Mouse (Mus musculus) heart, embryonic 11.5 days (tissue): ENCODE data around the gene Prss41. TPM values are rescaled to one million over a fixed set of nuclear protein-coding genes. Genes with fewer than 3 reads are reported as not detected.

Experiments
- ATAC-seq: fragments of 200-750 bp; cut with Nextera tagmentation; replicated peaks from 2 replicates; pipeline ENCODE4 v1.8.0; 2017; ENCODE audit warnings: moderate library complexity; ENCODE audit not compliant: insufficient number of reproducible peaks, low FRiP score, low TSS enrichment
- H3K27ac ChIP-seq: fragments of 300-500 bp; sonication (generic); 2 replicates; pipeline ENCODE4 v1.5.1; 2014; ENCODE audit warnings: mild to moderate bottlenecking, low read depth, low read length
- H3K27me3 ChIP-seq: fragments of 300-500 bp; sonication (generic); 2 replicates; pipeline ENCODE4 v1.6.1; 2014; ENCODE audit warnings: mild to moderate bottlenecking, low read length, mixed read lengths; ENCODE audit not compliant: control insufficient read depth, insufficient read depth
- H3K36me3 ChIP-seq: fragments of 300-500 bp; sonication (generic); 2 replicates; pipeline ENCODE4 v1.6.1; 2014; ENCODE audit warnings: mild to moderate bottlenecking, low read length, moderate library complexity, mixed read lengths; ENCODE audit not compliant: control insufficient read depth, insufficient read depth
- H3K4me1 ChIP-seq: fragments of 300-500 bp; sonication (generic); 2 replicates; pipeline ENCODE4 v1.6.1; 2014; ENCODE audit warnings: low read length; ENCODE audit not compliant: control insufficient read depth, insufficient read depth
- H3K4me2 ChIP-seq: fragments of 300-500 bp; sonication (generic); 2 replicates; pipeline ENCODE4 v1.6.1; 2014; ENCODE audit warnings: mild to moderate bottlenecking, moderate library complexity
- H3K4me3 ChIP-seq: fragments of 300-500 bp; sonication (generic); 2 replicates; pipeline ENCODE4 v1.5.1; 2014; ENCODE audit warnings: low read depth, low read length
- H3K9ac ChIP-seq: fragments of 300-500 bp; sonication (generic); 2 replicates; pipeline ENCODE4 v1.6.1; 2014; ENCODE audit warnings: mild to moderate bottlenecking, low read depth, low read length, moderate library complexity
- H3K9me3 ChIP-seq: fragments of 300-500 bp; sonication (generic); replicated peaks from 2 replicates; pipeline ENCODE4 v1.6.1; 2016; ENCODE audit warnings: low read length; ENCODE audit not compliant: control insufficient read depth
- WGBS: fragments of 180-500 bp; shearing (Covaris S2); extraction: QIAGEN DNeasy Blood & Tissue Kit; methylation state at CpG from one replicate; pipeline ENCODE4 v1.1.7; 2014; ENCODE audit not compliant: insufficient replicate concordance; 5-methylcytosine and 5-hydroxymethylcytosine counted together
- polyA plus RNA-seq: library from polyadenylated mRNA; unstranded; fragments of >200 nt; fragmentation: Nextera tagmentation; extraction: Ambion mirVana; gene quantifications from 2 replicates; pipeline ENCODE4 v1.2.1, GENCODE M21; 2014

The Prss41 gene
- polyA plus RNA-seq, 1 experiment from 2014 or later, result 0.19 TPM

- ATAC-seq, result peak; percentile 98
- Histone ChIP-seq H3K4me2 (peak overlapping the region; percentile 88), H3K9ac (peak overlapping the region; percentile 98), H3K9me3 (no peaks in the 10 kb centered on the region), H3K36me3 (peaks cover under 1% of the 10 kb centered on the region; the same call in 1 of the 2 replicates), H3K4me1 (peaks cover 19% of the 10 kb centered on the region), H3K27ac (peak overlapping the region; percentile 97), H3K4me3 (peak overlapping the region; percentile 96), H3K27me3 (no peaks in the 10 kb centered on the region)
- under 1% methylated on average over 60 of the region's 60 CpGs for WGBS
Observed at GRCm38 (mm10) chr17:23802746-23803365, 41.1 kb downstream of the Prss41 start.

- H3K4me3 ChIP-seq, result no peak overlapping the region
- H3K9ac ChIP-seq, result no peak overlapping the region
- 92% methylated on average over 10 of the region's 10 CpGs for WGBS
- H3K27me3 ChIP-seq, result no peaks in the 10 kb centered on the region
- ATAC-seq, result no peak
- no peak overlapping the region for H3K4me2 ChIP-seq
- H3K4me1 ChIP-seq, result peaks cover 15% of the 10 kb centered on the region
- H3K27ac ChIP-seq, result no peak overlapping the region
- no peaks in the 10 kb centered on the region for H3K36me3 ChIP-seq
- no peaks in the 10 kb centered on the region for H3K9me3 ChIP-seq
Observed at GRCm38 (mm10) chr17:23801627-23802026, 42.3 kb downstream of the Prss41 start.

- Histone ChIP-seq H3K9ac (no peak overlapping the region), H3K9me3 (no peaks in the 10 kb centered on the region), H3K4me3 (no peak overlapping the region), H3K4me2 (no peak overlapping the region), H3K27ac (no peak overlapping the region), H3K4me1 (no peaks in the 10 kb centered on the region), H3K27me3 (no peaks in the 10 kb centered on the region), H3K36me3 (no peaks in the 10 kb centered on the region)
- 68% methylated on average over 7 of the region's 7 CpGs for WGBS
- no peak for ATAC-seq
Observed at GRCm38 (mm10) chr17:23797316-23797715, 46.7 kb downstream of the Prss41 start.

GRCm38 (mm10) chr17:23795323-23795722 is 48.6 kb downstream of the Prss41 start:
- Histone ChIP-seq H3K4me2 (no peak overlapping the region), H3K27ac (no peak overlapping the region), H3K4me3 (no peak overlapping the region), H3K27me3 (no peaks in the 10 kb centered on the region), H3K9ac (no peak overlapping the region), H3K36me3 (no peaks in the 10 kb centered on the region), H3K4me1 (peaks cover 5% of the 10 kb centered on the region; the same call in 1 of the 2 replicates), H3K9me3 (no peaks in the 10 kb centered on the region)
- 91% methylated on average over 8 of the region's 8 CpGs for WGBS
- no peak for ATAC-seq

- H3K27me3 ChIP-seq, result no peaks in the 10 kb centered on the region
- no peak for ATAC-seq
- peaks cover 9% of the 10 kb centered on the region for H3K4me1 ChIP-seq
- WGBS, result 49% methylated on average over 2 of the region's 2 CpGs
- no peaks in the 10 kb centered on the region for H3K36me3 ChIP-seq
- H3K9ac ChIP-seq, result peak overlapping the region; percentile 96; the same call in 1 of the 2 replicates
- peak overlapping the region; percentile 89; the same call in 1 of the 2 replicates for H3K27ac ChIP-seq
- H3K9me3 ChIP-seq, result no peaks in the 10 kb centered on the region
- H3K4me3 ChIP-seq, result peak overlapping the region; percentile 48
- peak overlapping the region; percentile 86 for H3K4me2 ChIP-seq
Observed at GRCm38 (mm10) chr17:23791079-23791357, 53.0 kb downstream of the Prss41 start.

- Histone ChIP-seq H3K27me3 (no peaks in the 10 kb centered on the region), H3K36me3 (no peaks in the 10 kb centered on the region), H3K4me1 (peaks cover 9% of the 10 kb centered on the region), H3K9ac (peak within 1 kb of the TSS; percentile 96), H3K4me2 (peak within 1 kb of the TSS; percentile 86), H3K9me3 (no peaks in the 10 kb centered on the region), H3K27ac (peak within 1 kb of the TSS; percentile 89), H3K4me3 (peak within 1 kb of the TSS; percentile 48)
- WGBS, result 1% methylated on average over 29 of the region's 29 CpGs
- peak; percentile 51; the same call in 1 of the 2 replicates for ATAC-seq
Observed at GRCm38 (mm10) chr17:23790269-23791078, 53.5 kb downstream of the Prss41 start, which contains the start of gene Srrm2. TSS of gene Srrm2 (plus strand) at chr17:23790532.

- Histone ChIP-seq H3K4me1 (peaks cover 9% of the 10 kb centered on the region), H3K36me3 (no peaks in the 10 kb centered on the region), H3K9me3 (no peaks in the 10 kb centered on the region), H3K27ac (peak overlapping the region; percentile 89; the same call in 1 of the 2 replicates), H3K27me3 (no peaks in the 10 kb centered on the region), H3K4me3 (peak overlapping the region; percentile 48), H3K4me2 (peak overlapping the region; percentile 86), H3K9ac (peak overlapping the region; percentile 96)
- 13% methylated on average over 8 of the region's 8 CpGs for WGBS
- no peak for ATAC-seq
Observed at GRCm38 (mm10) chr17:23789749-23790268, 54.2 kb downstream of the Prss41 start.

GRCm38 (mm10) chr17:23788973-23789372 is 55.0 kb downstream of the Prss41 start:
- Histone ChIP-seq H3K27ac (no peak overlapping the region), H3K36me3 (no peaks in the 10 kb centered on the region), H3K4me3 (no peak overlapping the region), H3K4me2 (no peak overlapping the region), H3K4me1 (peaks cover 9% of the 10 kb centered on the region), H3K9ac (no peak overlapping the region), H3K27me3 (no peaks in the 10 kb centered on the region), H3K9me3 (no peaks in the 10 kb centered on the region)
- 79% methylated on average over 4 of the region's 4 CpGs for WGBS
- no peak for ATAC-seq
